Mouse (Mus musculus): ENCODE data around the gene Prkag2.

Prkag2 gene

DNA sequence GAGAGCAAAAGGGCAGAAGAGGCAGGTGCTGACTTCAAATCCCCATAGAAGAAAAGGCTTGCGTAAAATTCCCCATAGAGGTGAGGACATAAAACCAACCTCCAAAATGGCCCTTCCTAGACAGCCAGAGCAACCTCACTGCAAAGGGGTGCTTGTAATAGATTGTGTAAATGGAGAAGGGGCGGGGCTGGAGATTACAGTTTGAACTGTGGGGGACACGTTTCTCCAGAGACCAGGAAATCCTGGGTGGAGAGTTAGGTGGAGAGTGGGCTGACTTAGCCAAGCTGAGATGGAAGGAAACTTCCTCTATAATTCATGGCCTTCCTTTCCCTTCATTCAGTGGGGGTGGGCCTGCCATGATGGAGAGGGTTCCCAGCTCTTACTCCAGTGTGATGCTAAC, 107.3 kb downstream of the Prkag2 start:
- DNase-seq (ENCODE audit: low spot score) = no peak

DNA sequence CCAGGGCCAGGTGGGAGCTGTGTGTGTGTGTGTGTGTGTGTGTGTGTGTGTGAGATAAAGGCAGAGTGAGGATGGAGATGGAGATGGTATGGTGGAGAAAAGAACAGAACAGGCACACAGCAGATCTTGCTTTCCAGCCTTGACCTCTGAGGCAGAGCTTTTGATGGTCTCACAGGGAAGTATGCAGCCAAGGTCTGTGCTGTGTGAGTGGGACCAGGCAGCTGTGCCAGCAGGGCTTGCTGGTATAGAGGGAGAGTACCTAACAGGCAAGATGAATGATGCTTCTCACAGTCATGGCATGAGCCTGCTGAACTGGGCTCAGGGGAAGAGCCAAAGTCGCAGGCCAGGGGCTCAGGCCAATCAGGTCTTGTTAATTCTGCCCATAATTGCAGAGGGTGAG, 108.9 kb downstream of the Prkag2 start:
- no peak for DNase-seq (ENCODE audit: low spot score)

DNA sequence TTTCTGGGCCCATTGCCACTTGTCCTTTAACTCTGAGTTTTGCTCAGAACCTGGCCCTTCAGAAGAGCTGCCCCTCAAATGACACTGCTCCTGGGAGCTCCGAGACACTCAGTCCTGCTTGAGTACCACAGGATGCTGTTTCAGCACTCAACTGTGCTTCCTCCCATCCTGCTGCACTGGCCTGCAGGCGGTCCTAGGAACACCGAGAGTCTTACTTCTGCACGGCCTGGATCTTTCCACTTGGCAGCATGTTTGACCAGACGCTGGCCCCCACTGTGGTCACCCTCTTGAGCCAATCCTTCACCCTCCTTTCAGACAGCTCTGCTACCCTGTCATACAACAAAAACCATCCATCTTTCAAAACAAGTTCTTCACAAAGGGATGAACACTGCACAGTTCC, 110.0 kb downstream of the Prkag2 start:
- no peak for DNase-seq (ENCODE audit: low spot score)

DNA sequence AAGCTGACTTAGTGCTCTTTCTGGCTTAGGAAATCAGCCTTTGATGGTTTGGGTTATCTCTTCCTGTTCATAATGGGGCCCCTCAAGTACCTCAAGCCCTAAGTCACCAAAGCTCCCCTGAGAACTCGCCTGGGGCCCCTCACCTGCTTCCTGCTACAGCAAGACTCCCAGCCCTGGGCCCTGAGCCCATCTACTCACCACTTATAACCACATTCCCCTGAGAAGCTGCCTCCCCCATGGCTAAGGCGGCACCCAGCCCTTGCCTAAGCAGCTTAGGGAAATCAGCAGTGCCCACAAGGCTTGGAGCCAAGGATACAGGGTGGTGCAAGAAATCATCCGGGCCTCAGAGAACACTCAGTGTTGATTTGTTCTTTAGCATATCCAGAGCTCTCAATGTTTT, 110.8 kb downstream of the Prkag2 start:
- no peak for DNase-seq (ENCODE audit: low spot score)

DNA sequence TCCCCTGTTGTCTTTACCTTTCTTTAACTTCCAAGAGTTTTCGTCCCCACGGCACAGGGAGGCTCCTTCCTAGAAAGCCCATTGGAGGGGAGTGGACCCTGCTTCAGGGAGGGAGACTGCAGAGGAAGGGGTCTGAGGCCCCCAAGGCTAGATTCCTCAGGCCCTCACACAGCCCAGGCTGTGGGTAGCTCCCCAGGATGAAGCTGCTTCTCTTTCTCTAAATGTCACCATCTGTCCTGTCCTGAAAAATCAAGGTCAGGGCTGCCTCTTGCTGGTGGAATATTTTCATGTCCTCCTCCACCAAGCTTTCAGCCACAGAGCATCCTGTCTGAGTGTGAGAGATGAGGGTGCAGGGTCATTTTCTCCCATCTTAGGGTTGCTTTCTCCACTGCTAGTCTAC, 113.5 kb downstream of the Prkag2 start:
- DNase-seq (ENCODE audit: low spot score) = no peak

DNA sequence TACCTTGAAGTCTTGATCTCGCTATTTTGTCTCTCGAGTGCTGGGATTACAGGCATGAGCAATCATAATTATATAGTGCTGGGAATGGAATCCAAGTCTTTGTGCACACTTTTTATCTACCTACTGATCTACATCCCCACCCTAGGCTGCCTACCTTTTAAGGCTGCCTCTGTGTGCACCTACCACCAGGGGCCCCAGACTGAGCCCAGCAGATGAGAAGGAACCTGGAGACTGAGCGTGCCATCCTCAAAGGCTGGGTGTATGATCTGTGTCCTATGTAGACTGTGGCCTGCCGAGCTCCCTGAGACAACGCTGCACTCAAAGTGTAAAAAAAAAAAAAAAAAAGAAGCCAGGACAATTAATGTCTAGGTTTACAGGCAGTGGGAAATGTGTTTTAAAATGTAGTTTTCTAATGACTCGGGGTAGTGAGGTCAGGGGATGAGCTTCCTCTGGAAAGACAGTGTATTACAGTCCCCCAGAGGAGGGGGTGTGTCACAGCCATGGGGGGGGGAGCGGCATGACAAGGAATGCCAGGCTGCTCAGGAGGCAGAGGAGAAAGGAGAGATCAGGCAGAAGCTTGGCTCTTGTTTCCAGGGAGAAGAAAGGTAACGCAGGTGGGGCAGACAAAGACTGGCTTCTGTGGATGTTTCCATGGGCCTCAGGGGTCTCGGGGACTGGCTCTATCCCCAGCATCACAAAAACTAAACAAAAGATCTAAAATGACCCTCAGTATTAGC, 114.1 kb downstream of the Prkag2 start:
- DNase-seq (ENCODE audit: low spot score) = no peak

DNA sequence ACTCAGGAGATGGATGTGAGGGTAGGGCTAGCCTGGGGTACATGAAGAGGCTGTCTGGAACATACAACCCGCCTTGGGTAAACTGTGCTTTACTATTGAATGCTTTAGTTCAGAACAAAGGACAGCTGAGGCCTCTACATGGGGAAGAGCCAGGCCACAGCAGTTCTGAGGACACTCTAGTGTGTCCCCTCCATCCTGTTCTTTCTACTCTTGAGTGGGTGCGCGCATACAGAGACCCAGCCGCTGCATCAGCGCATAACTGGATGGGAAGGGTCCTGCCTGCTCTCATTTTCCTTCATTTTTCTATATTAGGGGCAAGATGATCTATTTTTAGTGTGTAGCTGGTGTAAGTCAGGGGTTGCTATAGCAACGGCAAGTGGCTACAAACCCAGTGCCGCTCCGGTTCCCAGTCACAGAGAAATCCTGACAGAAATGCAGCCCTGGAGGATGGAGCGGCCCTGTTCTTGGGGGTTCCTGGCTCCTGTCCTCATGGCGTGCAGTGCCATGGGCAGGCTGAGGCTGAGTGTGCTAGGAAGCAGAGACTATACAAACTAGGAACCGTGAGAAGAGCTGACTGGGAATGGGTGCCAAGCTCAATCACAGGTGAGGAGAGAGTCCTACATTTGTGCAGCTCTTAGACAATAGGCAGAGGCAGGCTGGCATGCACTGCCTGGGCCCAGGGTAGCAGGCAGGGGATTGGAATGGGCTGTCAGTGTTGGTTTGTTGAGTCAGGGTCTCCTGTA, 114.8 kb downstream of the Prkag2 start:
- DNase-seq (ENCODE audit: low spot score) = peak; percentile 72

DNA sequence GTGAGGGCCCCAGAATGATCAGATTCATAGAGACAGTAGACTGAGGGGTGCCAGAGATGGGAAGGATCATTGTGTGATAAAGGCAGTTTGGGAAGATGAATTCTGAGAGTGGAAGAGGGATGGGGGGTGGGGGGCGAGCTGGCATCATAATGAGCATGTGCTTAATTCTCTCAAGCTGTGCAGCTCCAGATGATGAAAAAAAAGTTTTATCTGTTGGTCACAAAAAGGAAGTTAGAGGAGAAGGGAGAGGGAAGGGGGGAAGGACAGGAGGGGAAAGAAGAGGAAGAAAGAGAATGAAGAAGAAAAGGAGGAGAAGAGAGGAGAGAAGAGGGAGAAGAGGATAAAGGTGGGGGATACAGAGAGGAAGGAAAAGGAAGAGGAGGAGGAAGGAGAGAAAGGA, 116.3 kb downstream of the Prkag2 start:
- no peak for DNase-seq (ENCODE audit: low spot score)

DNA sequence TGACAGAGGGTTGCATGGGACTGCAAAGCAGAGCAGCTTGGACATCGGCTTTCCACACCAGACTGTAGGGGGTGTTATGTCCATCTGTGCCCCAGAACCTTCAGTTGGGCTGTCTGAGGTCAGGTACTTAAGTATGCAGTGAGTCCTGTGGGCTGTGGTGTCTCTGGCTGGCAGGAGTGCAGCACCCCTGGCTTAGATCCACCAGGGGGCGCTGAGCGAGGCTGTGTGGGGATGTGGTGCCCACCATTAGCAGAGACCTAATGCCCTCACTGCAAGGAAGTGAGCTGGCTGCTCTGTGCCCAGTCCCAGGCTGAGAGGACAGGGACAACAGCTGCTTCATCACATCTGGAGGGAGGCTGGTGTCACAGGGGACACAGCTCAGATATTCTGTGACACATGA, 116.9 kb downstream of the Prkag2 start:
- DNase-seq (ENCODE audit: low spot score) = peak; percentile 54

DNA sequence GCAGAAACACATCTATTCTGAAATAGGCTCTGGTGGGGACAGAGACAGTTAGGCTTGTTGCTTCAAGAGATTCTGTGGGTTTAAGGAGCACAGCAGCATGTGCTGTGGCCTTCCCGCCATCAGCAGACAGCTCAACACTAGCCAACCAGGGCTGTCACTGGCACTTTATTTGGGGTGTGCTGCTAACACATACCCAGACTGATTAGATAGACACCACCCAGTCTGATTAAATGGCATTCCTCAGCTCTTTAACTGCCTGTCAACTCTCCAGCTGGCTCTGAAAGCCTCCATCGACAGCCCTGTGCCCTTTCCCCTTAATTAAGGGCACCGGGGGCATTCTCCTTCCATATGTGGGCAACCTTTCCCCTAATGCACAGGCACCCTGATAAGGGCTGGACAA, 118.2 kb downstream of the Prkag2 start:
- DNase-seq (ENCODE audit: low spot score) = no peak

DNA sequence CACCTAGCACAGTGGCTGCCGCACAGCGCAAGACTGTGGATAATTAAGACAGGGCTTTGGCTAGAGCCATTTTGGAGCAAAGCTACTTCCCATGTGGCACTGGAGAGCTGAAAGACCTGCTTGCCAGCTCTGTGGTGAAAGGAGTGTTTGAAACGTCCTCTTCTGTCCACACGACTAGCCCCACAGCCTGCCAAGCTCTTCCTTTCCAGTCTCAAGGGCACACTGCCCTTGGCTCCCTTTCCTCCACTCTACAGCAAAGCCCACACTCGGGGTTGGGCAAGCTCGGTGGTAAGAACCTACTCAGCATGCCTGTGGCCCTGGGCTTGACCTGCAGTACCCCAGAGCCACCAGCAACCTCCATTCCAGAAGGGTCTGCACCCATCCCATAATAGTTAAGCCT, 118.7 kb downstream of the Prkag2 start:
- peak; percentile 42 for DNase-seq (ENCODE audit: low spot score)

DNA sequence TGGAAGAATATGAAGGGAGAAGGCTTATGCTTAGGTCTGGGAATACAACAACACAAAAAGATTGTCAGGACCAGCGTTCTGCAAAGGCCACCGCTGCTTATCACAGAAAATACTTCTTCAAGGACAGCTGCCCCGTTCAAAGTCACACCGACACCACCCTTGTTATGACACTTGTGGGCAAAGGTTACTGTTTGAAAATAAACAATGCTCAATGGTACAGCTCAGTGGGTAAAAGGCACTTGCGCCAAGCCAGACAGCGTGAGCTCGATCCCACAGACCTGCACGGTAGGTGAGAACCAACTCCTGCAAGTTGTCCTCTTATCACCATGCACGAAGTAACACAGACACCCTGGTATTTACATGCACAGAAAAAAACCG, 120.5 kb downstream of the Prkag2 start:
- no peak for DNase-seq (ENCODE audit: low spot score)

DNA sequence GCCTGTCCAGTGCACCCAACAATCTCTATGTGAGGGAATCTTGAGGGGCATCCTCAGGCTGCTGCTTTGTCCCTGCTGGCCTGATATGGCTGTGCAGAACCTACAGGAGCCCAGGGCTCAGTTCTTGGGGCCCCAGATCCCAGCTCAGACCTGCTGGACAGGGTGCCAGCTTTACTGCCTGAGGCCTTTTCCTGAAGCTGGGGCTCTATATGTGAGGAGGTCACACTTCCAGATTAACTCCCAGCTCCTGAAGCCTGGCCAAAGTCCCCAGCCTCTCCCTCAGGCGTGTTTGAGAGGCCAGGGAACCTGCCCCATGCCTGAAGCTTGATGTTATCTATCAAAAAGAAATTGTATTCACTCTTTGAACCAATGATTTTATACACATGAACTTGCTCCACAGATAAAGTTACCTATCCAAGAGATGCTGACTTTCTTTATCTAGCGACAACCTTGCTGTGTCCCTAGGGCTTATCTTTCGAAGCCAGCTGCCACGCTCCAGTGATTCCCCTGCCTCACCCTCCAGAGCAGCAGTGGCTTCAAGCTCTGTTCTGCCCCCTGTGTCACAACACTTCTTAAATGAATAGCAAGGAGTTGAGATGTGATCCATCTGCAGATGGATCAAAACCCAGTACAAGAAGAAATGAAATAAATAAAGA, 121.0 kb downstream of the Prkag2 start:
- no peak for DNase-seq (ENCODE audit: low spot score)

DNA sequence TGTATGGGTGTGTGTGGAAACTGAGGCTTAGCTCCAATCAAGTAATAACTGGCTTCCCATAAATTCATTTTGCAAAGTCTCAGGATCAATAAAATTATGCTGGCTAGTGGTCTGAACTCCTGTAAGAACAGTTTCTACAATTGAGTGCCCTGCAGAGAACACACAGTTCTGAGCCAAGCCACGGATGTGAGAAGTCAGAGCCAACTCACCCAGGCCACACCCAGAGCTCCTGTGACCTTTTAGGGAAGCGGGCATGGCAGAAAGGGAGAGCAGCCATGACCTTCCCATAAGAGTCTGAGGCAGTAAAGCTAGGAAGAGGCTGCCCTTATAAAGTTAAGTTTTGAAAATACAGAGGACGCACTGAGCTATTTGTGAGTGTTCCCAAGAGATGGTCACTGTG, 123.5 kb downstream of the Prkag2 start:
- DNase-seq (ENCODE audit: low spot score) = no peak

DNA sequence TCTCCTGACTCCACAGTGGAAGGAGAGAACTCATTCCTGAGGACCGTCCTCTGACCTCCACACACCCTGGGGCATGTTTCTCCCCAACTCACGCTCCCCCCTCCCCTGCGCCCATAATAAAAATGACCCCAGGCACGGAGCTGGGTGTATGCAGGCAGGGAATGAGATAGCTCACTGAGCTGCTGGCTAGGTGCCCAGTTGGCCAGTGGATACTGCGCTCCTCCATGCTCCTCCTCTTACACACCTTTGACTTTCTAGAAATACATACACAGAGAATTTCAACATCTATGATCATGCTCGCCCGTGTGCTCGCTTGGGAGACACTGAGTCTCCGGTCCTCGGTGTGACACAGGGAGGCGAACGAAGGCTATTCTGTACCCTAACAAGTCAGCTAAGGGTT, 124.2 kb downstream of the Prkag2 start:
- no peak for DNase-seq (ENCODE audit: low spot score)

DNA sequence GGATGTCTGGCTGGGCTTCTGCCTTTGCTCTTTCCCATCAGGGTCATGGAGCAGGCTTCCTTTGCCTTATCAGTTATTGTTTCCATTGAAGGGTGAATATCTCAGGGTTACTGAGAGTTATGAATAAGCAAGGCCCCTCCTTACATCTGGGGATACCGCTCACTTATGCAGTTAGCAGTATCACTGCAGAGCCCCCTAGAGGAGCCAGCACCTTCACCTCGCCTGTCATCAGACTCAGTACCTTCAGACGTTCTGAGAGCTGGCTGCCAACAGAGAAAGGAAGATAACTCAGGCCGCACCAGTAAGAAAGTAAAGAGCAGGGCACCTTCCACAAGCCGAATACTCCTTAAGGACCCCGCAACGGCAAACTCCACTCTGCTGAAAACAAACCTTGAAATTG, 125.3 kb downstream of the Prkag2 start:
- DNase-seq (ENCODE audit: low spot score) = no peak

DNA sequence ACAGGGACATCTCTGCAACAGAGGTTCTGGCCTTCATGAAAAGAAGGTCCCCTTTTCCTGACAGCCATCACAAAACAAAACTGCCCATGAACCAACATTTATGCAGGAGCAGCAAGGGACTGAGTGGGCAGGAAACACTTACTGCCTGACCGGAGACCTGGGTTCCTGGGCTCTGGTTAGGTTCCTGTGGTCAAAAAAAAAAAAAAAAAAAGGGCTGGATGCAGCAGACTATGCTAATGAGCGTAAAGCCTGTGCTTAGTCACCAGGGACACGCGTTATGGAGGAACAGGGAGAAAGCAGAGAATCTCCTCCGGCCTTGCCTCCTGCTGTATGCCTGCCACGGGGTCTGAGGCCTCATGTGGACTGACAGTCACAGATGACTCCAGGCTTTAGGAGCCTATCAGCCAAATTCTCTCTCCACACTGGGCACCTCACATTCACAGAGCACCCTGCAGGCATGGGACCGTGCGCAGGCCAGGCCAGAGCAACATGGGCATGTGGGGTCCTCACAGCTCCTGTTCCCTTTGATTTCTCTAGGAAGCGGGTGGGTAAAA, 126.7 kb downstream of the Prkag2 start:
- DNase-seq (ENCODE audit: low spot score) = no peak

DNA sequence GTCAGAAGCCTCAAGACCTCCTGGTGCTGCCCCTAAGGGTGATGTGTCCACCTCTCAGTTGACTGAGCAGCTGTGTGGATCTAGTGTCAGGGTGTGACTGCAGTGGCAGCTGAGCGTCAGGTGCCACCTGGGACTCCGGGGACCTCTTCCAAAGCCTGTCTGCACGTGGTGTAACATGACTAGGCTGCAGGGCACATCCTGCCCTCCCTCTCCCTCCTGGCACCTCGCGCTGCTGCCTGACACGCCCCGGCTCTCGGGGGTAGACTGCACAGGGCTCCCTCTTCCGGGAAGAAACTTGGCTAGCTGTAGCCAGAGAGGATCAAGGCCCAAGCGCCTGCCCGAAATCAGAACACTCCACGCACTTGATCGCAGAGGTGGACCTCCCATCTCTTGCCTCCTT, 127.2 kb downstream of the Prkag2 start:
- DNase-seq (ENCODE audit: low spot score) = no peak

DNA sequence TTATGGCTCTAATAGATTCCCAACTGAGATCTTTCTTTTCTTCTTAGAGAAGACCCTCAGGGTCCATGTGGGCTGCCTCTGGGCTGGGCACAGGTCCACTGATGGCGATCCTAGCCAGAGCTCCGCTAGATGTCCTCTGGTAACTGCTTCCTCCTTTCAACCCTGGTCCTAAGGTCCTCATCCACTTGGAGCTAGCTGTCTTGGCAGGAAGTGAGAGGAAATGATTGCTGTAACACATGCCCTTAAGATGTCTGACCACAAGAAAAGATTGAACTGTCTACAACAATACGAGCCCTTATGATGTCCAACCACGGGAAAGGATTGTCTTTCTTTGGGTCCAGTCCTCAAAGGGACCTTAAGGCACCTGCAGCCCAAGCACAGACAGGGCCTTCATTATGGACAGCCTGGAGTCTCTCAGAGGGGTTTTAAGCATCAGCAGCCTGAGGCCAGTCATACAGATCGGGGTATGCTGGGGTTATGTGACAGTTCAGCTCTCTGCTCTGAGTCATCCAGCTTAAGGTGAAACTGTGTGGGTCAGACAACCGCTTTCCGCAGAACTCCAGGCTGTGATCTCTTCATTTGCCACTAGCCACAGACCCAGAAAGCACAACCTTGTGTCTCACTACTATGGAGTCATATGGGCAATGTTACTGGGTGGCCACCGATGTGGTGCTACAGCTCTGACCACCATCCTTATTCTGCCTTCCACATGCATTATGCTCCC, 129.7 kb downstream of the Prkag2 start:
- DNase-seq (ENCODE audit: low spot score) = no peak

DNA sequence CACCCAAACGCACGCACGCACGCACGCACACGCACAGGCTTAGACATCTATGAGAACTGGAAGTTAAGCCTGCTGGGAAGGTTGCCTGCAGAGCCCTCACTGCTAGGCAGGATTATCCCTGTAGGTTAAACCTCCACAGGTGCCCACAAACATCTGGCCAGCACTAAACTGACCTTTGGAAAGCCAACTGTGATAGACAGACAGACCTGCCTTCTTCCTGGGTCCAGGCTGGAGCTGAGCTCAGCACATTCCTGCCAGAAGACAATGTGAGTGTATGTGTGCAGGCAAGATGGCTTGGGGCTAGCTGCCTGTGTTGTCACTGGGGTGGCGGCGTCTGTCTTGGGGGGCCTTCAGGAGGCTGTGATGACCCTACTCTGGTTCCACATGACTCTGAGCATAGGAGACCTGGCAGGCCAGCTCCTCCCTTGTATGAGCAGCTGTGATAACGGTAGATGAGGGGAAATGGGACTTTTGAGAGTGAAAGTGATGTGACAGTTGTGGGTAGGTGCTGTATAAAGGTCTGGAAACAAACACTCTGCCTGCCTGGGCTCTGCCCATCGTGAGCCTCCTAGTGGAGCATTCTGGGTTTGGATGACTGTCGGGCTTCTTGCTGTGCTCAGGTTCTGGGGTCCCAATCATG, 131.1 kb downstream of the Prkag2 start:
- no peak for DNase-seq (ENCODE audit: low spot score)

DNA sequence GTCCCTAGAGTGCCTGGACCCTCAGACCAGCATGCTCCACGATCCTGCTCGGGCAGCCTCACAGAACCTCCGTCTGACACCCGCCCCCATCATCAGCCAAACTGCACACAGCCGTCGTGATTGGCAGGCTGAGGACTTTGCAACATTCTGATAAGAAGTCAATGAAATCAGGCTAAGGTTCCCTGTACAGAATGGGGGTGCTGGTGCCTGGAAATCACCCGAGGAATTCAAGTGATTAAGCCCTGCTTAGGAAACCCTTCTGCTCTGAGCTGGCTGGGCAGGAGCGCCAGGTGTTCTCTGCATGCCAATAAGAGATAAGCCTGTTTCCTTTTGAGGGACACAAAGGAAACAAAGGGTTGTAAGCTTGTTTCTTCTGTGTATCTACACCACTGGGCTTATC, 131.7 kb downstream of the Prkag2 start:
- DNase-seq (ENCODE audit: low spot score) = no peak

Measured in layer of hippocampus, adult 11-12 months (tissue).